Mouse (Mus musculus) E14TG2a.4 (cell line): Measurements from ENCODE around the gene Neurl1b.

Experiments
- H3K27me3 ChIP-seq: 2 replicates; pipeline ENCODE4 v1.6.1; 2014; ENCODE audit warnings: low read length, control low read depth; ENCODE audit not compliant: insufficient read depth
- H3K36me3 ChIP-seq: 2 replicates; pipeline ENCODE4 v1.6.1; 2014; ENCODE audit warnings: low read length, control low read depth; ENCODE audit not compliant: insufficient read depth
- H3K4me1 ChIP-seq: replicated peaks from 2 replicates; pipeline ENCODE4 v1.6.1; 2014; ENCODE audit warnings: low read depth, low read length, control low read depth
- H3K4me3 ChIP-seq: replicated peaks from 2 replicates; pipeline ENCODE4 v1.5.1; 2014; ENCODE audit warnings: mild to moderate bottlenecking, low read length
- H3K9me3 ChIP-seq: 2 replicates; pipeline ENCODE4 v1.6.1; 2014; ENCODE audit warnings: low read length, control low read depth
- CTCF ChIP-seq: conservative IDR thresholded peaks from 2 replicates; pipeline ENCODE4 v1.5.1; 2014; ENCODE audit warnings: low read length
- NANOG ChIP-seq: IDR thresholded peaks from 2 replicates; pipeline ENCODE4 v1.6.1; 2014; ENCODE audit warnings: borderline replicate concordance, low read length, mixed read lengths
- POU5F1 ChIP-seq: IDR thresholded peaks from 2 replicates; pipeline ENCODE4 v1.6.1; 2014; ENCODE audit warnings: low read length, borderline replicate concordance

Neurl1b gene

GRCm38 (mm10) chr17:26385252-26386130 lies 29.1 kb upstream of the Neurl1b start:
- no peaks in the 10 kb centered on the region for H3K36me3 ChIP-seq
- peaks cover 24% of the 10 kb centered on the region; the same call in 1 of the 2 replicates for H3K27me3 ChIP-seq
- TF ChIP-seq CTCF, result no peak
- TF ChIP-seq NANOG, result no peak
- no peak overlapping the region for H3K4me3 ChIP-seq
- H3K4me1 ChIP-seq, result peaks cover 14% of the 10 kb centered on the region
- no peaks in the 10 kb centered on the region for H3K9me3 ChIP-seq

GRCm38 (mm10) chr17:26386131-26386481 lies 28.5 kb upstream of the Neurl1b start:
- Histone ChIP-seq H3K27me3 (peaks cover 22% of the 10 kb centered on the region; the same call in 1 of the 2 replicates), H3K9me3 (no peaks in the 10 kb centered on the region), H3K36me3 (no peaks in the 10 kb centered on the region), H3K4me3 (no peak overlapping the region), H3K4me1 (peaks cover 8% of the 10 kb centered on the region)
- TF ChIP-seq POU5F1 (no peak), NANOG (no peak), CTCF (no peak)

- no peak for TF ChIP-seq CTCF
- no peak for TF ChIP-seq POU5F1
- TF ChIP-seq NANOG, result no peak
- H3K4me1 ChIP-seq, result peaks cover 4% of the 10 kb centered on the region; the same call in 1 of the 2 replicates
These were observed 26.5 kb upstream of the Neurl1b start for GRCm38 (mm10) chr17:26388106-26388505.

GRCm38 (mm10) chr17:26389241-26389640 lies 25.4 kb upstream of the Neurl1b start:
- no peaks in the 10 kb centered on the region for H3K4me1 ChIP-seq
- no peak for TF ChIP-seq POU5F1
- no peak for TF ChIP-seq CTCF
- TF ChIP-seq NANOG, result no peak
- H3K36me3 ChIP-seq, result no peaks in the 10 kb centered on the region
- H3K9me3 ChIP-seq, result no peaks in the 10 kb centered on the region
- no peak overlapping the region for H3K4me3 ChIP-seq
- peaks cover 19% of the 10 kb centered on the region; the same call in 1 of the 2 replicates for H3K27me3 ChIP-seq

More at GRCm38 (mm10) chr17:26388106-26388505, 26.5 kb upstream of the Neurl1b start:
- H3K9me3 ChIP-seq, result no peaks in the 10 kb centered on the region
- peaks cover 19% of the 10 kb centered on the region; the same call in 1 of the 2 replicates for H3K27me3 ChIP-seq
- H3K36me3 ChIP-seq, result no peaks in the 10 kb centered on the region
- H3K4me3 ChIP-seq, result no peak overlapping the region

- Histone ChIP-seq H3K9me3 (no peaks in the 10 kb centered on the region), H3K4me1 (peaks cover 5% of the 10 kb centered on the region; the same call in 1 of the 2 replicates), H3K4me3 (no peak overlapping the region), H3K27me3 (peaks cover 19% of the 10 kb centered on the region; the same call in 1 of the 2 replicates), H3K36me3 (no peaks in the 10 kb centered on the region)
- TF ChIP-seq CTCF (no peak), POU5F1 (no peak), NANOG (no peak)
These were observed 24.0 kb upstream of the Neurl1b start for GRCm38 (mm10) chr17:26390666-26391065.

GRCm38 (mm10) chr17:26392355-26392754 lies 22.3 kb upstream of the Neurl1b start:
- Histone ChIP-seq H3K36me3 (no peaks in the 10 kb centered on the region), H3K4me1 (peaks cover 5% of the 10 kb centered on the region; the same call in 1 of the 2 replicates), H3K9me3 (no peaks in the 10 kb centered on the region), H3K4me3 (no peak overlapping the region), H3K27me3 (peaks cover 16% of the 10 kb centered on the region; the same call in 1 of the 2 replicates)
- TF ChIP-seq POU5F1, result no peak
- TF ChIP-seq NANOG, result no peak
- no peak for TF ChIP-seq CTCF

- TF ChIP-seq CTCF (no peak), NANOG (no peak), POU5F1 (no peak)
- peaks cover 6% of the 10 kb centered on the region; the same call in 1 of the 2 replicates for H3K27me3 ChIP-seq
- no peak overlapping the region for H3K4me3 ChIP-seq
- peaks cover 10% of the 10 kb centered on the region; the same call in 1 of the 2 replicates for H3K4me1 ChIP-seq
- H3K36me3 ChIP-seq, result no peaks in the 10 kb centered on the region
- no peaks in the 10 kb centered on the region for H3K9me3 ChIP-seq
These were observed 17.9 kb upstream of the Neurl1b start for GRCm38 (mm10) chr17:26396765-26397164.

- peaks cover 10% of the 10 kb centered on the region; the same call in 1 of the 2 replicates for H3K4me1 ChIP-seq
- no peaks in the 10 kb centered on the region for H3K9me3 ChIP-seq
- H3K36me3 ChIP-seq, result no peaks in the 10 kb centered on the region
- H3K4me3 ChIP-seq, result no peak overlapping the region
- TF ChIP-seq NANOG (no peak), POU5F1 (no peak), CTCF (no peak)
- peaks cover 5% of the 10 kb centered on the region; the same call in 1 of the 2 replicates for H3K27me3 ChIP-seq
These were observed 17.3 kb upstream of the Neurl1b start for GRCm38 (mm10) chr17:26397339-26397738.
